In the genomic region with DNA sequence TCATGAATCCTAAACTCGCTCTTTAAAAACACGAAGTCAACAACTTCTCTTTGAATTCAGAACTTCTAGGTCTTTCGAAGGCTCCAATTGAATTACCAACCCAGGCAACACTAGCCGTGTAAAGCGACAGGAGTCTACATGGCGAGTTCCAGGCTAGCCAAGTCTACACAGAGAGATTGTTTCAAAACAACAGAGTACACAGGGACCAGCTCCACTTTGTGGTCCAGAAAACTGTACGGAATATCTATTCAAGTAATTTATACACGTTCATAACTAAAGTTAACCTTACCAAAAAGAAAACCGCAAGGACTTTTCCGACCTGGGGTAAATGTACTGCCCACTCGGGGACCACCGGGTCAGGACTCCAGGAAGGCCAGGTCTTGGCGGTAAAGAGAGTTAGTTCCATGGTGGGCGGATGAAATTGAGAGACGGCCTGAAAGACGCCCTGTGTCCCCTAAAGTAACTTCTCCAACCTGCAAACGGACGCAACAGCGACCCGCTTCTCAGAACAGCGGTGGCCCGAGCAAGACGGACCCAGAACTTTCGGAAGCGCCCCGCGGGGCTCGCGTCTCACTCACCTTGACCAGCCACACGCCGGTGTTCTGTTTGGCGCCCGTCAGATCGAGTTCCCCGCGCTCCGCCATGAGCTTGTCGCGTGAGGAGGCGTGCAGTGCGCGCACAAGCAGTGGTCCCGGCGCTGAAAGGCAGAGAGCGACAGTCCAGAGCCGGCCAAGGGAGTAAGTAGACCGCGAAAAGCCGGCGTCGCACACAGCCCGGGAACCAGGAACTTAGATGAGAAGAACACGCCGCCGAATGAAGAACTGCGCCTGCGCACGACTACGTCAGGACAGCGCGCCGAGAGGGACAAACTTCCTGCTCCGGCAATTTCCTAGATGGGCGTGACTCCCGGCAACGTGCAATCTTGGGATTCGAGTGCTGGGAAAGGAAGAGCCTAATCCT, we compare ENCODE assay signal across 8 mouse cellular contexts. TPM values are rescaled to one million over a fixed set of nuclear protein-coding genes. Genes with fewer than 3 reads are reported as not detected.
DNase-seq lines count a peak whose midpoint lies in the region; ATAC-seq and TF ChIP-seq lines count a peak whose summit lies in the region.

Gene Gtf2f2, minus strand, starts transcription at position 764 of the 960 bp plus-strand sequence.

- no peak for TF ChIP-seq POLR2A in kidney, adult 2 months (IDR thresholded peaks at IDR 0.05; ENCODE audit: low read depth, low read length)
- no peak; the same call in 1 of the 2 replicates for TF ChIP-seq POLR2A in spleen, adult 2 months (IDR thresholded peaks at IDR 0.05; ENCODE audit: low read depth, low read length)

- no peaks in the 10 kb centered on the region for H3K27me3 ChIP-seq in embryonic facial prominence, embryonic 13.5 days
- no peaks in the 10 kb centered on the region for H3K27me3 ChIP-seq in kidney, adult 2 months (replicated peaks; ENCODE audit: control insufficient read depth, insufficient read depth, low read length)
- no peaks in the 10 kb centered on the region for H3K27me3 ChIP-seq in limb, embryonic 12.5 days
- H3K27me3 ChIP-seq in midbrain, embryonic 15.5 days (replicated peaks): no peaks in the 10 kb centered on the region
- H3K27me3 ChIP-seq in spleen, adult 2 months (ENCODE audit: control insufficient read depth, insufficient read depth, low read length): no peaks in the 10 kb centered on the region

- peak within 1 kb of the TSS; percentile 89 for H3K9ac ChIP-seq in embryonic facial prominence, embryonic 13.5 days
- peak within 1 kb of the TSS; percentile 78 for H3K9ac ChIP-seq in limb, embryonic 12.5 days (replicated peaks)
- H3K9ac ChIP-seq in midbrain, embryonic 15.5 days: peak within 1 kb of the TSS; percentile 67

- H3K27ac ChIP-seq in embryonic facial prominence, embryonic 13.5 days: peak within 1 kb of the TSS; percentile 81
- H3K27ac ChIP-seq in kidney, adult 2 months (ENCODE audit: insufficient read depth, low read depth, low read length): no peak within 1 kb of the TSS; the same call in 1 of the 2 replicates
- peak within 1 kb of the TSS; percentile 80 for H3K27ac ChIP-seq in limb, embryonic 12.5 days
- peak within 1 kb of the TSS; percentile 80 for H3K27ac ChIP-seq in midbrain, embryonic 15.5 days
- H3K27ac ChIP-seq in spleen, adult 2 months (ENCODE audit: insufficient read depth, low read length): peak within 1 kb of the TSS; percentile 65

- peak within 1 kb of the TSS; percentile 81 for H3K4me2 ChIP-seq in embryonic facial prominence, embryonic 13.5 days
- peak within 1 kb of the TSS; percentile 82 for H3K4me2 ChIP-seq in limb, embryonic 12.5 days
- H3K4me2 ChIP-seq in midbrain, embryonic 15.5 days: peak within 1 kb of the TSS; percentile 78

- under 1% methylated on average over 67 of the region's 67 CpGs for WGBS in embryonic facial prominence, embryonic 13.5 days
- WGBS in kidney, adult 2 months: under 1% methylated on average over 67 of the region's 67 CpGs
- under 1% methylated on average over 67 of the region's 67 CpGs for WGBS in limb, embryonic 12.5 days
- 1% methylated on average over 67 of the region's 67 CpGs for WGBS in midbrain, embryonic 15.5 days
- WGBS in spleen, adult 2 months: under 1% methylated on average over 67 of the region's 67 CpGs

- peak; percentile 85 for ATAC-seq in embryonic facial prominence, embryonic 13.5 days (ENCODE audit: insufficient number of reproducible peaks, insufficient read depth, low FRiP score, low TSS enrichment, low read depth)
- peak; percentile 81 for ATAC-seq in limb, embryonic 12.5 days (ENCODE audit: insufficient number of reproducible peaks, insufficient read depth, low FRiP score, low TSS enrichment, low read depth)
- peak; percentile 94 for ATAC-seq in midbrain, embryonic 15.5 days (replicated peaks)

- peak; percentile 90 for DNase-seq in 3134 (ENCODE audit: extremely low read depth, insufficient read length, low spot score)
- DNase-seq in adrenal gland, postnatal 36 days: peak; percentile 93 to 94
- peak; percentile 95 to 100 for DNase-seq in heart, adult 18-20 months
- DNase-seq in kidney, adult 2 months: peak; percentile 96
- peak; percentile 77 to 90 for DNase-seq in spleen, adult 2 months (ENCODE audit: low read depth in 1 of 2, low spot score in 2 of 2)

- H3K4me3 ChIP-seq in embryonic facial prominence, embryonic 13.5 days: peak within 1 kb of the TSS; percentile 97
- H3K4me3 ChIP-seq in kidney, adult 2 months (ENCODE audit: insufficient read depth, low read depth, low read length): peak within 1 kb of the TSS; percentile 65
- H3K4me3 ChIP-seq in limb, embryonic 12.5 days (replicated peaks): peak within 1 kb of the TSS; percentile 88
- peak within 1 kb of the TSS; percentile 93 for H3K4me3 ChIP-seq in midbrain, embryonic 15.5 days
- peak within 1 kb of the TSS; percentile 94 for H3K4me3 ChIP-seq in spleen, adult 2 months (ENCODE audit: extremely low read depth, insufficient read depth, insufficient read length)

- no peak for TF ChIP-seq CTCF in kidney, adult 2 months (conservative IDR thresholded peaks at IDR 0.05; ENCODE audit: insufficient read depth, insufficient read length, low read depth, low read length)
- no peak for TF ChIP-seq CTCF in spleen, adult 2 months (IDR thresholded peaks at IDR 0.05; ENCODE audit: extremely low read depth, insufficient read depth, insufficient read length, insufficient replicate concordance)

- peaks cover 22% of the 10 kb centered on the region for H3K4me1 ChIP-seq in embryonic facial prominence, embryonic 13.5 days
- peaks cover 5% of the 10 kb centered on the region; the same call in 1 of the 2 replicates for H3K4me1 ChIP-seq in kidney, adult 2 months (ENCODE audit: control insufficient read depth, insufficient read depth, low read length)
- peaks cover 20% of the 10 kb centered on the region for H3K4me1 ChIP-seq in limb, embryonic 12.5 days (replicated peaks)
- H3K4me1 ChIP-seq in midbrain, embryonic 15.5 days: peaks cover 30% of the 10 kb centered on the region
- H3K4me1 ChIP-seq in spleen, adult 2 months (ENCODE audit: control insufficient read depth, insufficient read depth, insufficient read length): peaks cover 11% of the 10 kb centered on the region

- H3K9me3 ChIP-seq in embryonic facial prominence, embryonic 13.5 days: no peaks in the 10 kb centered on the region
- H3K9me3 ChIP-seq in limb, embryonic 12.5 days: no peaks in the 10 kb centered on the region
- H3K9me3 ChIP-seq in midbrain, embryonic 15.5 days: no peaks in the 10 kb centered on the region

- H3K36me3 ChIP-seq in embryonic facial prominence, embryonic 13.5 days: peaks cover 7% of the 10 kb centered on the region; the same call in 1 of the 2 replicates
- H3K36me3 ChIP-seq in kidney, adult 2 months (ENCODE audit: control insufficient read depth, insufficient read depth, low read length): no peaks in the 10 kb centered on the region
- H3K36me3 ChIP-seq in limb, embryonic 12.5 days: peaks cover 7% of the 10 kb centered on the region
- no peaks in the 10 kb centered on the region for H3K36me3 ChIP-seq in midbrain, embryonic 15.5 days (replicated peaks)
- no peaks in the 10 kb centered on the region for H3K36me3 ChIP-seq in spleen, adult 2 months (ENCODE audit: control insufficient read depth, insufficient read depth, low read length)

RNA-seq across cellular contexts. Expression of gene Gtf2f2, which starts in this region (rescaled TPM):
- 10 to 100 TPM; 24.3 to 24.6 TPM for total RNA-seq in adrenal gland, postnatal 36 days (2021)
- 39.0 and 39.4 TPM in 2 replicates for polyA plus RNA-seq in embryonic facial prominence, embryonic 13.5 days (2015; fragmentation: Nextera tagmentation; extraction: Ambion mirVana)
- total RNA-seq in heart, adult 18-20 months (2021): 10 to 100 TPM; 14.3 to 15.5 TPM
- polyA plus RNA-seq in kidney, adult 2 months (2012; rRNA removed): 2.3 and 3.2 TPM in 2 replicates
- polyA plus RNA-seq in limb, embryonic 12.5 days (2016; fragmentation: Nextera tagmentation; extraction: Ambion mirVana): 52.5 and 52.8 TPM in 2 replicates
- polyA plus RNA-seq in midbrain, embryonic 15.5 days (2015; fragmentation: Nextera tagmentation; extraction: Ambion mirVana): 34.4 and 35.0 TPM in 2 replicates
- polyA plus RNA-seq in spleen, adult 2 months (2012; rRNA removed): 1.4 and 1.5 TPM in 2 replicates
